Mouse (Mus musculus): ENCODE measurements around the gene Slc4a10. TPM values are rescaled to one million over a fixed set of nuclear protein-coding genes. Genes with fewer than 3 reads are reported as not detected.

Gene Slc4a10
- polyA plus RNA-seq, 1 experiment from 2014 or later = 0.05 TPM

DNA sequence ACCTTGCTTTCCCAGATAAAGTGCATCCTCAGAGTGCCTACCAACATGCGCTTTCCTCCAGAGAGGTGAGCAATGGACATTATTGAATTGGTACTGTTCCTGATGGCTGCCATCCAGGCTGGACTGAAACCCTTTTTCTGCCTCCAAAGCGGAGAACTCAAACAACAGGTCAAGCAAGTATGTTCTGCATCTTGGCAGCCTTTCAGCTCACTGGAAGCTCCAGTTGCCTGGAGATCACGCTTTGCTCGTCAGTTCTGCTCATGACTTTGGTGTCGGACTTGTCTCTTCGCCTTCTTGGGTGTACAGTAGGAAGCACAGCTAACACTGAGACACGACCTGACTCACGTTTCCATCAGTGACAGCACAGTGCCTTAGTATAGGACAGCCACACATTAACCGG, 315.9 kb downstream of the Slc4a10 start:
- 90% methylated on average over 9 of the region's 9 CpGs for WGBS

DNA sequence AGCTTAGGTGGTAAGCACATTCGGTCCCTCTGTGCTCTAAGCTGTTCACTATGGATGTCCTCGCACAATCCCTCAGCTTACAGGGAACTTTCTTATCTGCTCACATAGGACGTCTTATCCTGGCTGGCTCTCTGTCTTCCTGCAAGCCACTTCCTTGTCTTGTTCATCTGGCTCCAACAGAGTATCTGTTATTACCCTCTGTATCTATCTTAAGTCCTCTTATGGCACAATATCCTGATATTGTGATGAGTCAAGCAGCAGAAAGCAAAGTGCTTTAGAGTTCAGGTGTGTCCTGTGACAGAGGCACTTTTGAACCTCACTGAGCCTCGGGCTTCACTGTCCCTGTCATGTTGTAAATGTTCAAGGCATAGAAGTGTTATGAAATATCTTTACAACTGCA, 317.3 kb downstream of the Slc4a10 start:
- no peaks in the 10 kb centered on the region for H3K27me3 ChIP-seq (replicated peaks; ENCODE audit: low read depth, poor library complexity, severe bottlenecking)
- 84% methylated on average over 4 of the region's 4 CpGs for WGBS
- no peak for DNase-seq (ENCODE audit: low spot score)
- H3K9me3 ChIP-seq = no peaks in the 10 kb centered on the region
- no peaks in the 10 kb centered on the region for H3K36me3 ChIP-seq (replicated peaks)
- H3K4me3 ChIP-seq = no peak overlapping the region
- no peaks in the 10 kb centered on the region for H3K4me1 ChIP-seq
- H3K27ac ChIP-seq (replicated peaks) = no peak overlapping the region

More for the DNA sequence above, 315.9 kb downstream of the Slc4a10 start:
- Histone ChIP-seq H3K27ac (replicated peaks) (no peak overlapping the region), H3K4me1 (no peaks in the 10 kb centered on the region), H3K9me3 (no peaks in the 10 kb centered on the region), H3K36me3 (replicated peaks) (no peaks in the 10 kb centered on the region), H3K27me3 (replicated peaks; ENCODE audit: low read depth, poor library complexity, severe bottlenecking) (no peaks in the 10 kb centered on the region), H3K4me3 (no peak overlapping the region)
- DNase-seq (ENCODE audit: low spot score) = no peak

DNA sequence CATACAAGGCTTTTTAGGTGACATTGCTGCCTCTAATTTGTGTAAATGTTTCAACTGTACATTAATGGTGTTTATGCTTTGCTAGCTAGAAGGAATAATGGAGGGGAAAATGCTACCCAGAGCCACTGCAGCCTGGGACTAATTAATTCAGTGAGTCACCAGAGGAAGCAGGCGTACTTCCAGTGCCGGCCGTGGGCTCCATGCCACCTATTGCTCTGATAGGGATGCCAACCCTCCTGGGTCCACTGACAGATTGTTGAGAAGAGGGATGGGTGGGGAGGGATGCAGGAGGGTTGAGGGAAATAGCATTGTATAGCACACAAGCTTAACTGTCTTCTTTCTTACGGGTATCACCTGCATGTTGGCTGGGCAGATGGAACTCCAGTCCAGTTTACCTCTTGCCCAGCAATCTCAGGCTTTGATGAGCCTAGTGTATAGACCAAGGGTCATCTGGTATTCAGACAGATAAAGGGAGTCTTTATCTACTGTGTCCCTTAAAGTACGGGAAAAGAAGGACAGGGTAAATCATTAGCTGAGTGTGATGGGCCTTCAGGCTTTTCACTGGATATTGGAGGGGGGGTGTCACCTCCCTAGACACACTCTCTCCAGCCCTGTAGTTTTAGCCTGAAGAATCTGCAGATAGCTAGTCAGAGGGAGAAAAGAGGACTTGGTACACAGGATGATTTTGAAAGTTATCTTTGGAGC, 322.2 kb downstream of the Slc4a10 start:
- no peak overlapping the region for H3K4me3 ChIP-seq
- H3K9me3 ChIP-seq = no peaks in the 10 kb centered on the region
- no peaks in the 10 kb centered on the region for H3K27me3 ChIP-seq (replicated peaks; ENCODE audit: low read depth, poor library complexity, severe bottlenecking)
- H3K4me1 ChIP-seq = no peaks in the 10 kb centered on the region
- H3K36me3 ChIP-seq (replicated peaks) = no peaks in the 10 kb centered on the region
- no peak for DNase-seq (ENCODE audit: low spot score)
- WGBS = 80% methylated on average over 5 of the region's 5 CpGs
- H3K27ac ChIP-seq (replicated peaks) = no peak overlapping the region

DNA sequence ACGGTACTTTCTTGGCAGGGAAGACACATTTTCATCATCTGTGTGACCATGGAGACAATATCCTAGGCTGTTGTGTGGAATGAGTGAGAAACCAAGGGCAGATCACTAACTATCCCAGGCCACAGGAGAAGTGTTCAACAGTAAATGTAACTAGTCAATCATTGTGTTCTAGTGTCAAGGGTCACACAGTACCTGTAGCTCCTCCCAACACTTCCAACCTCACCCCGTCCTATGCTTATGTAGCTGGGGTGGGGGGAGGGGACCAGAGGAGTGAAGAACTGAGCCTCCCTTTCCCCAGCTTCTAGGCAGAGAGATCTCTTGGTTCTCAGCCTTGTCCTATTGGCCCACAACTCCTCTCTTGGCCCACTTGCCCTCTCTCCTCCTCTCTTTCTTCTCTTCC, 323.8 kb downstream of the Slc4a10 start:
- no peak overlapping the region for H3K27ac ChIP-seq (replicated peaks)
- H3K9me3 ChIP-seq = no peaks in the 10 kb centered on the region
- no peaks in the 10 kb centered on the region for H3K36me3 ChIP-seq (replicated peaks)
- no peaks in the 10 kb centered on the region for H3K4me1 ChIP-seq
- DNase-seq (ENCODE audit: low spot score) = no peak
- no peaks in the 10 kb centered on the region for H3K27me3 ChIP-seq (replicated peaks; ENCODE audit: low read depth, poor library complexity, severe bottlenecking)
- WGBS = 66% methylated on average over 2 of the region's 2 CpGs
- H3K4me3 ChIP-seq = no peak overlapping the region

DNA sequence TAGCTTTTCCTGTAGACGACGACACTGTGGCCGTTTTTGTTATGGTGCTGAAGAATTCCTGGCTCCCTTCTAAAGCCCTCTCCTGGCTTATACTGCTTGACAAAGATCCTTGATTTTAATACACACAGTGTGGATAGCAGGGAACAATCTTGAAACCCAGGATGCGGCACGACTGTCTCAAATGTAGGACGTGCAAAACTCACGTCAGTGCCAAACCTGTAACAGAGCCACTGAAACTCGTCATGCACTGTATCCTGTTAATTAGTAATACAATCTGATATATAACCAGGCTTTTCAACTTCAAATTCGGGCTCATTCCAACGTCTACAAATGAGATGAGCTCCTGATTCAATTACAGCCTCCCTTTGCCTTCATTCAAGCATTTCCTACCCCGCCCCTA, 327.4 kb downstream of the Slc4a10 start:
- Histone ChIP-seq H3K27me3 (replicated peaks; ENCODE audit: low read depth, poor library complexity, severe bottlenecking) (no peaks in the 10 kb centered on the region), H3K36me3 (replicated peaks) (no peaks in the 10 kb centered on the region), H3K4me3 (no peak overlapping the region), H3K9me3 (no peaks in the 10 kb centered on the region), H3K4me1 (no peaks in the 10 kb centered on the region), H3K27ac (replicated peaks) (no peak overlapping the region)
- no peak for DNase-seq (ENCODE audit: low spot score)
- 81% methylated on average over 11 of the region's 11 CpGs for WGBS

Other genes with a start within 250 kb of the Slc4a10 start
- 0.13 and 0.30 TPM in 2 replicates for gene Tbr1, start 243.5 kb upstream of the Slc4a10 start, polyA plus RNA-seq (2016; fragmentation: Nextera tagmentation; extraction: Ambion mirVana)